Mouse (Mus musculus) adrenal gland, adult 18-20 months (tissue): ENCODE data around the gene Sez6l. TPM values are rescaled to one million over a fixed set of nuclear protein-coding genes. Genes with fewer than 3 reads are reported as not detected.

Experiments used
- DNase-seq, 2 experiments: peaks; one replicate each; pipeline ENCODE4 v3.0.0; 2021 to 2022; ENCODE audit warnings: low spot score in 2 of 2
- total RNA-seq, 2 experiments: library from RNA; stranded (reverse); gene quantifications; 1 replicate in 1 of 2; 2 replicates in 1 of 2; pipeline ENCODE4 v1.2.3; 2021

Sez6l gene
- total RNA-seq, 2 experiments from 2014 or later: 4.3 to 5.3 TPM

- no peak for DNase-seq
These were observed 76.9 kb downstream of the Sez6l start for GRCm38 (mm10) chr5:112499918-112500682.

- no peak for DNase-seq
These were observed 77.8 kb downstream of the Sez6l start for GRCm38 (mm10) chr5:112498921-112499917.

- no peak for DNase-seq
These were observed 80.1 kb downstream of the Sez6l start for GRCm38 (mm10) chr5:112496753-112497369.

GRCm38 (mm10) chr5:112493492-112493891 is 83.5 kb downstream of the Sez6l start:
- no peak for DNase-seq

- no peak for DNase-seq
These were observed 85.5 kb downstream of the Sez6l start for GRCm38 (mm10) chr5:112491489-112491888.

- DNase-seq: no peak
These were observed 88.7 kb downstream of the Sez6l start for GRCm38 (mm10) chr5:112488101-112488776.

- no peak for DNase-seq
These were observed 89.5 kb downstream of the Sez6l start for GRCm38 (mm10) chr5:112487504-112487903.

- DNase-seq: no peak
These were observed 90.6 kb downstream of the Sez6l start for GRCm38 (mm10) chr5:112486415-112486814.

GRCm38 (mm10) chr5:112484924-112485715 is 91.9 kb downstream of the Sez6l start:
- no peak for DNase-seq

- no peak for DNase-seq
These were observed 94.0 kb downstream of the Sez6l start for GRCm38 (mm10) chr5:112483030-112483429.

GRCm38 (mm10) chr5:112482551-112482950 is 94.4 kb downstream of the Sez6l start:
- no peak for DNase-seq

GRCm38 (mm10) chr5:112481946-112482410 is 95.0 kb downstream of the Sez6l start:
- no peak for DNase-seq

- no peak for DNase-seq
These were observed 103.5 kb downstream of the Sez6l start for GRCm38 (mm10) chr5:112473453-112473852.

GRCm38 (mm10) chr5:112470144-112470543 is 106.8 kb downstream of the Sez6l start:
- peak; percentile 26 to 31 for DNase-seq

- DNase-seq: no peak
These were observed 107.9 kb downstream of the Sez6l start for GRCm38 (mm10) chr5:112468986-112469581.

- DNase-seq: no peak
These were observed 110.7 kb downstream of the Sez6l start for GRCm38 (mm10) chr5:112466331-112466730.

- DNase-seq: no peak
These were observed 117.1 kb downstream of the Sez6l start for GRCm38 (mm10) chr5:112459903-112460302.

- DNase-seq: no peak
These were observed 121.9 kb downstream of the Sez6l start for GRCm38 (mm10) chr5:112454966-112455555.

- no peak for DNase-seq
These were observed 123.9 kb downstream of the Sez6l start for GRCm38 (mm10) chr5:112453088-112453487.
